Mouse (Mus musculus) bone marrow, adult 2 months (tissue): ENCODE data around the gene Apol7a.
"Not testable (repeated sequence)": the region's sequence is repeated elsewhere in the genome, so short reads cannot be mapped to it uniquely, and the experiment has no call there.

Experiments used
- CTCF ChIP-seq: fragments of 200-500 bp; IDR thresholded peaks from 2 replicates; pipeline ENCODE4 v1.5.1; 2011; ENCODE audit warnings: low read length, control low read depth; ENCODE audit not compliant: control insufficient read depth, insufficient read depth
- POLR2A ChIP-seq: fragments of 200-500 bp; IDR thresholded peaks from 2 replicates; pipeline ENCODE4 v1.6.1; 2011; ENCODE audit warnings: low read depth, mild to moderate bottlenecking, control low read depth, low read length, borderline replicate concordance; ENCODE audit not compliant: control insufficient read depth

DNA sequence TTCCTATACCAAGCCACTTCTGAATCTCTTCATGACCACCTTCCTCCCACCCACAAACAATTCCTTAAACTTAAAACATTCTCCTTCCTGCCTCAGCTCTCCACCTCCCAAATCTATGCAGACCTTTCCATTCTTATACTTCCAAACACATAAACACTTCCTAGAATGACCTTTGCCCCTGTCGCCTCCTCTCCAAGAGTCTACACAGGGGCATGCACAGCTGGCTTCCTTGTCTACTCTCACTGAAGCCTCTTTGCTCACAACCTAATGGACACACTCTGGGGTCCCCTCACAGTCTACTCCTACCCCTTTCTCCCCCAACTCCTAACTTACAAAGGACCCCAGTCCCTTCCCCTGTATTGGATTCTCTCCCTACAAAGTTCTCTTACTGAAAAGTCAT is 46.8 kb upstream of the Apol7a start:
- TF ChIP-seq POLR2A, CTCF: not testable (repeated sequence)
